Mouse (Mus musculus): ENCODE data around the gene Zfp408. TPM values are rescaled to one million over a fixed set of nuclear protein-coding genes. Genes with fewer than 3 reads are reported as not detected.

Zfp408 gene
- polyA plus RNA-seq, 1 experiment from 2014 or later: 14.3 TPM

DNA sequence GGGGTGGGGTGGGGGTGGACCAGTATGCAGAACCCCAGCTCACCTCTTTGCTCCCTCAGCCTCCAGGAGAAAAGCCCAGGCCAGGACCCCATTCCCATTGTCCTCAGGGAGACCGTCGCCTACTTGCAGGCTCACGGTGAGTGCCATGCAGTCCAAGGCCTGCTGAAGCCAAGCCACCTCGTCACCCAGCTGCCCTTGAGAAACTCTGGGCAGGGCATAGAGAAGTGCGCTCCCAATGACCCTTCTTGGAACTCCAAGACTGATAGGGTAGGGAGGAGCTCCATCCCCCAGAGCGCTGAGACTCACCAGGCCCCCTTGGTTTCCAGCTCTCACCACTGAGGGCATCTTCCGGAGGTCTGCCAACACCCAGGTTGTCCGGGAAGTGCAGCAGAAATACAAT lies 19.7 kb upstream of the Zfp408 start:
- WGBS: 88% methylated on average over 8 of the region's 8 CpGs
- Histone ChIP-seq H3K36me3 (peaks cover 88% of the 10 kb centered on the region), H3K4me2 (no peak overlapping the region), H3K4me3 (no peak overlapping the region), H3K27ac (no peak overlapping the region), H3K9ac (no peak overlapping the region), H3K4me1 (no peaks in the 10 kb centered on the region), H3K27me3 (no peaks in the 10 kb centered on the region), H3K9me3 (no peaks in the 10 kb centered on the region)
- ATAC-seq (ENCODE audit: insufficient number of reproducible peaks, insufficient read depth, low FRiP score, low TSS enrichment, low read depth): no peak

GRCm38 (mm10) chr2:91667747-91668146 lies 18.2 kb upstream of the Zfp408 start:
- Histone ChIP-seq H3K27ac (no peak overlapping the region), H3K36me3 (peaks cover 89% of the 10 kb centered on the region), H3K9me3 (no peaks in the 10 kb centered on the region), H3K4me3 (no peak overlapping the region), H3K9ac (no peak overlapping the region), H3K27me3 (no peaks in the 10 kb centered on the region), H3K4me2 (no peak overlapping the region), H3K4me1 (no peaks in the 10 kb centered on the region)
- 65% methylated on average over 2 of the region's 2 CpGs for WGBS
- ATAC-seq (ENCODE audit: insufficient number of reproducible peaks, insufficient read depth, low FRiP score, low TSS enrichment, low read depth): no peak

DNA sequence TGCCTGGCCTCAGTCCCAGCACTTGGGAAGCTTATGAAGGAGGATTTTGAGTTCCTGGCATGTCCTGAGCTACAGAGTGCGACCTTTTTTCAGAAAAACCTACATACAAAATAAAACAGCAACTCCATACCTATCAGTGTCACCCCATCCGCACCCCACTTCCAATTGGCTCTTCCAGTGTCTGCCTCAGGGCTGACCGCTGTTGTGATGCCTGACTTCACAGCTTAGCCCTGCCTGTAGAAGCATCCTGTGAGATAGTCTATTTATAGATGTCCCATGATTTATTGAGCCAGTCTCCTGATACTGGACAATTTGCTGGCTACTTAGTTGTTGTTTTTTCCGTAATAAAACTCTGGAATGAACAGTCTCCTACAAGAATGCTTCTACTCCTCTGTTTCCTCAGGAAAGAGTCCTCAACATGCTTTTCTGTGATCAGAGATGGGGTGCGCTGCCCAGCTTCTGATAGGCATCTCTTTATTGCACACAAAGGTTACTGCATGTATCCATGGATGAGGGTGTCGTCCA lies 16.9 kb upstream of the Zfp408 start:
- Histone ChIP-seq H3K9me3 (no peaks in the 10 kb centered on the region), H3K4me3 (no peak overlapping the region), H3K27ac (no peak overlapping the region), H3K4me1 (no peaks in the 10 kb centered on the region), H3K27me3 (no peaks in the 10 kb centered on the region), H3K9ac (no peak overlapping the region), H3K4me2 (no peak overlapping the region), H3K36me3 (peaks cover 90% of the 10 kb centered on the region)
- no peak for ATAC-seq (ENCODE audit: insufficient number of reproducible peaks, insufficient read depth, low FRiP score, low TSS enrichment, low read depth)
- WGBS: 94% methylated on average over 6 of the region's 6 CpGs

- Histone ChIP-seq H3K4me1 (no peaks in the 10 kb centered on the region), H3K4me2 (no peak overlapping the region), H3K4me3 (no peak overlapping the region), H3K9me3 (no peaks in the 10 kb centered on the region), H3K36me3 (peaks cover 86% of the 10 kb centered on the region), H3K27me3 (no peaks in the 10 kb centered on the region), H3K9ac (no peak overlapping the region), H3K27ac (no peak overlapping the region)
- no peak for ATAC-seq (ENCODE audit: insufficient number of reproducible peaks, insufficient read depth, low FRiP score, low TSS enrichment, low read depth)
Observed at GRCm38 (mm10) chr2:91664780-91665179, 15.2 kb upstream of the Zfp408 start.

DNA sequence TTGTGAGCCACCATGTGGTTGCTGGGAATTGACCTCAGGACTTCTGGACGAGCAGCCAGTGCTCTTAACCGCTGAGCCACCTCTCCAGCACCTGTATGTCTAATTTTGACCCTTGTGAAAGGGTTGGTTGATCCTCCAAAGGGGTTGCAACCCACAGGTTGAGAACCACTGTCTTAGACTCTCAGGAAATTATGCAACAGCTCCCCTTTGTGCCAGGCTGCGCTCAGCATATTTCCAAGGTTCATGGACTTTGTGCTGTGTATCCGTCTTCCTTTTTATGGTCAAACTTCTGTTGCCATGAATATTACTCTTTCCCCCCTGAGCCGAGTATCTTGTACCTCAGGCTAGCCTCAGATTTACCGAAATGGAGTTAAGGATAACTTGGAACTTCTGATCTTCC lies 11.4 kb upstream of the Zfp408 start:
- H3K4me1 ChIP-seq: no peaks in the 10 kb centered on the region
- no peaks in the 10 kb centered on the region for H3K27me3 ChIP-seq
- 92% methylated on average over 6 of the region's 6 CpGs for WGBS
- H3K4me2 ChIP-seq: no peak overlapping the region
- no peak overlapping the region for H3K27ac ChIP-seq
- no peak overlapping the region for H3K4me3 ChIP-seq
- H3K36me3 ChIP-seq: peaks cover 91% of the 10 kb centered on the region
- no peak for ATAC-seq (ENCODE audit: insufficient number of reproducible peaks, insufficient read depth, low FRiP score, low TSS enrichment, low read depth)
- no peak overlapping the region for H3K9ac ChIP-seq
- H3K9me3 ChIP-seq: no peaks in the 10 kb centered on the region

- Histone ChIP-seq H3K36me3 (peaks cover 94% of the 10 kb centered on the region), H3K9me3 (no peaks in the 10 kb centered on the region), H3K27me3 (no peaks in the 10 kb centered on the region), H3K4me2 (no peak overlapping the region), H3K9ac (no peak overlapping the region), H3K4me3 (no peak overlapping the region), H3K4me1 (no peaks in the 10 kb centered on the region), H3K27ac (no peak overlapping the region)
- ATAC-seq (ENCODE audit: insufficient number of reproducible peaks, insufficient read depth, low FRiP score, low TSS enrichment, low read depth): no peak
- 95% methylated on average over 8 of the region's 8 CpGs for WGBS
Observed at GRCm38 (mm10) chr2:91659657-91660056, 10.1 kb upstream of the Zfp408 start.

DNA sequence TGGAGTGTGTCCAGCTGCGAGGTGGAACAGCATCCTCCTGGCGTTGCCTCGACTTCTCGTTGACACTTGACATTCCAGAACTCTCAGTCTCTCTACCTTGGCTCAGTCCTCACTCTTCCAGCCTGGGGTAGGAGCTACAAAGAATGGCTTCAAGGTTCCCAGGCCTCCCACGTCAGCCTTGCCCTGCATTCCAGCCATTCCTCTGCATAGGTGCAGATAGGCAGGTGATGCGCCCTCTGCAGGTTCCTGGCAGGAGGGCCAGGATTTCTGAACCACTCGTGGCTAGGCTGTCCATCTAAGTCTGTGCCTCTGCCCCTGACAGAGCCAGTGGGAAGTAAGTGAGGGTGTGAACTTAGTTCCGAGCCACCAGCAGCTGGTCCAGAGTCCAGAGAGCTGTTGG lies 7.2 kb upstream of the Zfp408 start:
- Histone ChIP-seq H3K27me3 (no peaks in the 10 kb centered on the region), H3K27ac (no peak overlapping the region), H3K9me3 (no peaks in the 10 kb centered on the region), H3K36me3 (peaks cover 86% of the 10 kb centered on the region), H3K4me2 (no peak overlapping the region), H3K4me1 (0 out of 2 replicates have a peak, but pooled peaks cover 2% of the 10 kb centered on the region), H3K4me3 (no peak overlapping the region), H3K9ac (no peak overlapping the region)
- no peak for ATAC-seq (ENCODE audit: insufficient number of reproducible peaks, insufficient read depth, low FRiP score, low TSS enrichment, low read depth)
- 68% methylated on average over 8 of the region's 8 CpGs for WGBS

DNA sequence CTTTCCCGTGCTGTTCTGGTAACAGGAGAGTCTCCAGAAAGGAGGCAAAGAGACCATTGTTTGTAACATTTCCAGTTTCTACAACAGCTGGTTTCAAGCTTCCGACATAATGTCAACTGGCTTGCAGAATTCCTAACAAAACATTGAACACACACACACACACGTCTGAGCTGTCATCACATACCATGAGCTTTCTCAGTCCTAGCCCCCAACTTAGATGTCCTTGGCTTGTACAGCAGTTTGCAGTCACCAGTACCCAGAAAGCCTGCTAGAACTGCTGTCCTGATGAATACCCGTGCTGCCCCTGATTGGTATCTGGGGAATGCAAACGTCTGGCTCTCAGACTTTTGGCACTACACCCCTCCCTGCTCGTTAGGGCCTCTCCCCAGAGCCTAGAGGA lies 6.2 kb upstream of the Zfp408 start:
- no peak for ATAC-seq (ENCODE audit: insufficient number of reproducible peaks, insufficient read depth, low FRiP score, low TSS enrichment, low read depth)
- Histone ChIP-seq H3K4me1 (peaks cover 8% of the 10 kb centered on the region), H3K4me2 (no peak overlapping the region), H3K9ac (no peak overlapping the region), H3K27me3 (no peaks in the 10 kb centered on the region), H3K9me3 (no peaks in the 10 kb centered on the region), H3K4me3 (no peak overlapping the region), H3K36me3 (peaks cover 77% of the 10 kb centered on the region), H3K27ac (no peak overlapping the region)
- WGBS: 70% methylated on average over 6 of the region's 6 CpGs

DNA sequence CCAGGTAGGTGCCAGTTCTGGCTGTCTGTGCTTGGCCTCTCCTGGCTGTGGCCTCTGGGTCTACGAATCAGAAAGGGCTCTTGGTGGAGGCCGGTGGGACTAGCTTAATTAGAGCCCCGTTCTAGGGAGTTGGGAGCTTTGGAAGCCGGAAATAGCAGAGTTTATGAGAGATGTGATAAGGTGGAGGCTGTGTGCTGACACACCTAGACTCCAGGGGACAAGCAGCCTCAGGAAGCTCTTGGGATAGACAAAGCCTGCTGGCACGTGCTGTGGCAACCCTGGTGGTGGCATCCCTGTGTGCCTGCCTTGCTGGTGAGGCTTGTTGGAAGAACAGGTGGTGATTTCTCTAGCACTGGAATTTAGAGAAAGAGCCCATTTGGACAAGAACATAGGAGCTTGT lies 5.8 kb upstream of the Zfp408 start:
- 95% methylated on average over 5 of the region's 5 CpGs for WGBS
- H3K27me3 ChIP-seq: no peaks in the 10 kb centered on the region
- no peak overlapping the region for H3K27ac ChIP-seq
- peaks cover 11% of the 10 kb centered on the region for H3K4me1 ChIP-seq
- H3K4me3 ChIP-seq: no peak overlapping the region
- no peak for ATAC-seq (ENCODE audit: insufficient number of reproducible peaks, insufficient read depth, low FRiP score, low TSS enrichment, low read depth)
- no peak overlapping the region for H3K4me2 ChIP-seq
- peaks cover 75% of the 10 kb centered on the region for H3K36me3 ChIP-seq
- H3K9me3 ChIP-seq: no peaks in the 10 kb centered on the region
- no peak overlapping the region for H3K9ac ChIP-seq

DNA sequence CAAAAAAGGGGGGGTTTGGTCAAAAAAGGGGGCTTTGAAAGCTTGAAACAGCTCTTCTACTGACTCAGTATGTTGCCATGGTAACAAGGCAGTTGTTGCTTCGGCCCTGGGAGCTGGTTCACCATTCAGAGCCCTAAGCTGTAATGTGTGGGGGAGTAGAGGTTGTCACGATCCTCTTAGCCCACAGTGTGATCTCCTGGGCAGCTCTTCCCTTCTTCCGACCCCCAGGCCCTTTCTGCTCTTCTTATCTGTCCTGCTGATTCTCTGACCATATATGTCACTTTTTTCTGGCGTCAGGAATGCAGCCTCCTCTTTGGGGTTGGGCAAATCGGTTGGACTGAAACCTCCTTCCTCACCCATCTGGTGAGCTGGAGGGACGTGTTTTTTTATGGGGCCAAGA lies 3.3 kb upstream of the Zfp408 start:
- no peak overlapping the region for H3K4me3 ChIP-seq
- 65% methylated on average over 6 of the region's 6 CpGs for WGBS
- H3K27me3 ChIP-seq: no peaks in the 10 kb centered on the region
- peaks cover 54% of the 10 kb centered on the region for H3K36me3 ChIP-seq
- 0 out of 2 replicates have a peak overlapping the region, but pooled peaks have one; percentile 17 for H3K9ac ChIP-seq
- H3K9me3 ChIP-seq: no peaks in the 10 kb centered on the region
- no peak overlapping the region for H3K27ac ChIP-seq
- no peak overlapping the region for H3K4me2 ChIP-seq
- ATAC-seq (ENCODE audit: insufficient number of reproducible peaks, insufficient read depth, low FRiP score, low TSS enrichment, low read depth): no peak
- H3K4me1 ChIP-seq: peaks cover 21% of the 10 kb centered on the region

GRCm38 (mm10) chr2:91651458-91652258 lies 2.1 kb upstream of the Zfp408 start:
- Histone ChIP-seq H3K27ac (no peak overlapping the region), H3K9ac (0 out of 2 replicates have a peak overlapping the region, but pooled peaks have one; percentile 1), H3K9me3 (no peaks in the 10 kb centered on the region), H3K4me1 (peaks cover 22% of the 10 kb centered on the region), H3K4me2 (no peak overlapping the region), H3K27me3 (no peaks in the 10 kb centered on the region), H3K36me3 (peaks cover 54% of the 10 kb centered on the region), H3K4me3 (no peak overlapping the region)
- 88% methylated on average over 14 of the region's 14 CpGs for WGBS
- ATAC-seq (ENCODE audit: insufficient number of reproducible peaks, insufficient read depth, low FRiP score, low TSS enrichment, low read depth): no peak

- H3K4me1 ChIP-seq: peaks cover 22% of the 10 kb centered on the region
- H3K9ac ChIP-seq: peak overlapping the region; percentile 94
- WGBS: 10% methylated on average over 16 of the region's 16 CpGs
- ATAC-seq (ENCODE audit: insufficient number of reproducible peaks, insufficient read depth, low FRiP score, low TSS enrichment, low read depth): peak; percentile 43
- no peaks in the 10 kb centered on the region for H3K9me3 ChIP-seq
- H3K4me2 ChIP-seq: peak overlapping the region; percentile 94
- H3K36me3 ChIP-seq: peaks cover 54% of the 10 kb centered on the region
- H3K4me3 ChIP-seq: peak overlapping the region; percentile 86
- no peaks in the 10 kb centered on the region for H3K27me3 ChIP-seq
- peak overlapping the region; percentile 89 for H3K27ac ChIP-seq
Observed at GRCm38 (mm10) chr2:91650360-91650995, 887 bp upstream of the Zfp408 start.

Data from embryonic facial prominence, embryonic 13.5 days (tissue).